Mouse (Mus musculus) frontal cortex, adult 2 months (tissue): ENCODE data around the gene Tmem262. TPM values are rescaled to one million over a fixed set of nuclear protein-coding genes. Genes with fewer than 3 reads are reported as not detected.

ENCODE experiments used
- DNase-seq, 2 experiments: peaks; one replicate each; pipeline ENCODE4 v3.0.0; 2022; ENCODE audit warnings: low spot score in 1 of 2; ENCODE audit errors: extremely low spot score in 1 of 2
- polyA plus RNA-seq: library from polyadenylated mRNA; depleted of rRNA; stranded (reverse); fragments of >200 nt; gene quantifications from 2 replicates; pipeline ENCODE4 v1.2.3, GENCODE M21; 2012

The Tmem262 gene
- polyA plus RNA-seq, 1 experiment, result not detected

- DNase-seq, result no peak
Observed at GRCm38 (mm10) chr19:6058966-6059365, 20.9 kb upstream of the Tmem262 start.

- DNase-seq, result peak; percentile 94 to 97
Observed at GRCm38 (mm10) chr19:6061021-6061533, 18.8 kb upstream of the Tmem262 start, which contains the start of gene Znhit2. Gene Znhit2, plus strand, starts transcription at chr19:6061192.

GRCm38 (mm10) chr19:6061641-6062302, 18.1 kb upstream of the Tmem262 start:
- peak in 1 of 2 experiments; percentile 39 for DNase-seq

- DNase-seq, result no peak
Observed at GRCm38 (mm10) chr19:6062418-6062817, 17.4 kb upstream of the Tmem262 start.

GRCm38 (mm10) chr19:6063081-6063480, 16.8 kb upstream of the Tmem262 start:
- DNase-seq, result no peak

GRCm38 (mm10) chr19:6066571-6066970, 13.3 kb upstream of the Tmem262 start:
- no peak for DNase-seq

- DNase-seq, result peak; percentile 75 to 89
Observed at GRCm38 (mm10) chr19:6067011-6067723, 12.7 kb upstream of the Tmem262 start.

- DNase-seq, result peak; percentile 77 to 86
Observed at GRCm38 (mm10) chr19:6067724-6068415, 12.0 kb upstream of the Tmem262 start, which contains the start of gene Tm7sf2. Gene Tm7sf2, minus strand, starts transcription at chr19:6068373.

GRCm38 (mm10) chr19:6068951-6069350, 10.9 kb upstream of the Tmem262 start:
- no peak for DNase-seq

- no peak for DNase-seq
Observed at GRCm38 (mm10) chr19:6069851-6070250, 10.0 kb upstream of the Tmem262 start.

GRCm38 (mm10) chr19:6070571-6071250, 9.1 kb upstream of the Tmem262 start:
- no peak for DNase-seq

GRCm38 (mm10) chr19:6071261-6071660, 8.6 kb upstream of the Tmem262 start:
- DNase-seq, result no peak

GRCm38 (mm10) chr19:6073889-6074288, 5.9 kb upstream of the Tmem262 start:
- DNase-seq, result no peak

GRCm38 (mm10) chr19:6076564-6077393, 3.1 kb upstream of the Tmem262 start, which contains the start of gene Vps51:
Gene Vps51, minus strand, starts transcription at chr19:6077231.
- DNase-seq, result peak; percentile 81 to 94

- no peak for DNase-seq
Observed at GRCm38 (mm10) chr19:6082156-6082555, 2.3 kb downstream of the Tmem262 start, which contains the start of gene Gm28374. Gene Gm28374, minus strand, starts transcription at chr19:6082256.

GRCm38 (mm10) chr19:6084478-6085248, 4.8 kb downstream of the Tmem262 start, which contains the start of the genes Zfpl1 and Cdca5:
Gene Zfpl1, minus strand, starts transcription at chr19:6084956.
Gene Cdca5, plus strand, starts transcription at chr19:6084983.
- DNase-seq, result peak; percentile 96 to 98

- DNase-seq, result no peak
Observed at GRCm38 (mm10) chr19:6085417-6085879, 5.6 kb downstream of the Tmem262 start.

GRCm38 (mm10) chr19:6088841-6089240, 9.0 kb downstream of the Tmem262 start:
- DNase-seq, result no peak
